Mouse (Mus musculus): ENCODE measurements around the gene Ucn3.

- no peak for TF ChIP-seq CTCF (IDR thresholded peaks at IDR 0.05; ENCODE audit: low read depth)
- no peak for TF ChIP-seq EP300 (IDR thresholded peaks at IDR 0.05; ENCODE audit: low read depth)
Measured at GRCm38 (mm10) chr13:3908262-3908661, 36.9 kb downstream of the Ucn3 start.
